Mouse (Mus musculus): ENCODE measurements around the gene Cracr2a.

DNA sequence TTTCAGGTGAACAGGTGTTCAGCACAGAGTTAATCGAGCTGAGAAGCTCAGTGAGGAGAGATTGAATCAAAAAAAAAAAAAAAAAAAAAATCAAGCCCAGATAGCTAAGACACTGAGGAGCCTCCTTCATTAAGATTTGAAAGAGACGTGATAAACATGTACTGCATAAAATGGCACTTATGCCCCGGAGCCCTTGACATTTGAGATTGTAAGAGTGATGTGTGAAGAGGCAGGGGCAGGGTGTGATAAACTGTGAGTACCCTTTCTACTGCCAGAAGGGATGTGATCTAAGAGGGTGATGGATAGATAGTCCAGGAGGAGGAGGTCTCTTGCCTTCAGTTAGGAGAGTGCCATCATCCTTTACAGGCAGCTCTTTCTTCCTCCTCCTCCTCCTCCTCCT lies 30.9 kb upstream of the Cracr2a start:
- TF ChIP-seq CTCF (IDR thresholded peaks at IDR 0.05; ENCODE audit: low read depth, low read length) (no peak), POLR2A (IDR thresholded peaks at IDR 0.05; ENCODE audit: borderline replicate concordance, low read depth, low read length) (no peak)

Measured in bone marrow macrophage, adult 2 months (primary cell).